Mouse (Mus musculus) CH12F3 (cell line): ENCODE results near the gene Gm10188.

Source experiments
- in situ Hi-C: fragments of 300-500 bp; cut with MboI; formaldehyde crosslinking; loops from 2 replicates; pipeline ENCODE4 v1.14.3; 2020; ENCODE audit warnings: low sequenced_read_pairs

The Gm10188 gene

GRCm38 (mm10) chr1:132226297-132227080 is 3.1 kb downstream of the Gm10188 start:
- in situ Hi-C loops, result no loop called here

DNA sequence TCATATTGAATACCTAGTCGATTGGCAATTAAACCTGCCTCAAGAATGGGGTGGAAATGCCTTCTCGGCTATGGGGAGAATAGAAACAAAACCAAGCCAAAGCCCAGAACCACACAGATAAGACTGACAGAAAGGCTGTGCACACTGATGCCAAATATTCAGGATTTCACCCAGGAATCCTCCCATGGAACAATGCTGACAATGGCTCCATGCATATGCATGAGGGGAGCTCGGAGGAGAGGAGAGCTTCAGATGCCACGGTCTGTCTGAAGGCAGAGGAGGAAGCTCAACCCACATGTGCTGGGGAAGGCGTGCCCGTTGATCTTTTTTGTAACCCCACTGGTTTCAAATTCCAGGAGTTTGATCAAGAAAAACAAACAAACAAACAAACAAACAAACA is 7.4 kb downstream of the Gm10188 start:
- in situ Hi-C loops, result no loop called here

GRCm38 (mm10) chr1:132221627-132222026 is 7.9 kb downstream of the Gm10188 start:
- in situ Hi-C loops, result no loop called here

DNA sequence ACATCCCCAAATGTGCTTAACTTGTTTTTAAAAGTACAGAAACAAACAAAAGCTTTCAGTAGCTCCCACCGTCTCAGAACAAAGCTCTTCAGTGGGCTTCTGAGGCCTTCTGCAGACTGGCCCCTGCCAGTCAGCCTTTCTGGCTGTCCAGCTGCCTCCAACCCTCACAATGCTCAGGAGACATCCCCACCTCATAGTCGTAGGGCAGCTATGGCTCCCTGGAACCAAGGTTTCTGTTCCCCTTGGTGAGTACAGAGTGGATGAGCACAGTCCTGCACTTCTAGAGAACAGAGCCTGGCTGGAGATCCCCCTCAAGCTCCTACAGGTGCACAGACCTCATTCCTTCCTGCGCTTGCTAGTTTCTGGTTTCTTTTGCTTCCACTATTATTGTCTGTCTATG is 13.3 kb downstream of the Gm10188 start:
- in situ Hi-C loops, result no loop called here

DNA sequence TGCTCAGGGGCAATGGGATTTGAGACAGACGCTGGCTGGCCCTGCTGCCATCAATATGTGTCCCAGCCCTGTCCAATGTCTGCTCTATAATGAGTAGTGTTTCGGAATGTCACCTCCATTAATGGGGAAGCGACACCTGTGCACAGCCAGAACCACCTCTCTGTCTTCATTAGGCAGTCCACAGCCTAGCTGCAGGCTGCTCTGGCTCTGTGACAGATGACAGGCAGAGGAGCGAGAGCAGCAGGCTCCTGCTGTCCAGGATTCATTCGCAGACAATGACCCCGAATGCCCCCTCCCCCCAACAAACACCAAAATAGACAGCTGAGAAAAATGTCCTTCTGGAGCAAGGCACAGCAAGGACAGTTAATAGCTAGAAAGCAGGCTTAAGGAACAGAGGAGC is 16.5 kb downstream of the Gm10188 start:
- in situ Hi-C loops, result no loop called here

GRCm38 (mm10) chr1:132212218-132212617 is 17.3 kb downstream of the Gm10188 start:
- in situ Hi-C loops, result no loop called here

DNA sequence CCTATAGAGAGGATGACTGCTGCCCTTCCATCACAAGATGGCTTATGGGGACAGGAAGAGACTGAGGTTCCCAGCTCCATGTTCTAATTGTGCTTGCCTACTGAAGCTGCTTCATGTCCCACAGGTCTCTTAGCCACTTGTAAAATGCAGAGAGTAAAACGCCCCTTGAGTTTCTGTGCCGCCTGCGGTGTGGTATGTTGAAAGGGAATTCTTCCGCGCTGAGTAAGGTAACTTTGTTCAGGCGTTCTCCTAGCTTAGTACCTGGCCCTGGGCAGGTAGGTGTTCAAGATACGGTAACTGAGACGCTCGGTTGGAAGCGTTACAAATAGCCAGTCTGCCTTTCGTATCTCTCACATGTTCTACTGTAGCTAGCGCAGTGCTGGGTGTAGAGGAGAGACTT is 17.9 kb downstream of the Gm10188 start:
- in situ Hi-C loops, result no loop called here

DNA sequence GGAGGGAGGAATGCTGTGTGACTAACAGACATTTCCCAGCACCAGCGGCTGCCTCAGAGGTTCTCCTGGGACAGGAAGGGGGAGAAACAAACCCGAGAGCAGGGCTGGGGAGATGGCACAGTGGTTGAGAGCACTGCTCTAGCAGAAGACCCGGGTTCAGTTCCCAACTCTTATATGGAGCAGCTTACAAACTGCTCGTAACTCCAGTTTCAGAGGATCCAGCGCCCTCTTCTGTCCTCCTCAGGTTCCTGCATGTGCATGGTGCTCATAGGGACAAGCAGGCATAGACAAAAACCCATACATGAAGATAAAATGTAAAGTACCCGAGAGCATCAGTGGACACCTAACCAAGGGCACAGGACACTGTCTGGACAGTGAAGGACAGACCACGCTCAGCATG is 18.6 kb downstream of the Gm10188 start:
- in situ Hi-C loops, result no loop called here

- in situ Hi-C loops, result no loop called here
Measured at GRCm38 (mm10) chr1:132209400-132209799, 20.2 kb downstream of the Gm10188 start.

DNA sequence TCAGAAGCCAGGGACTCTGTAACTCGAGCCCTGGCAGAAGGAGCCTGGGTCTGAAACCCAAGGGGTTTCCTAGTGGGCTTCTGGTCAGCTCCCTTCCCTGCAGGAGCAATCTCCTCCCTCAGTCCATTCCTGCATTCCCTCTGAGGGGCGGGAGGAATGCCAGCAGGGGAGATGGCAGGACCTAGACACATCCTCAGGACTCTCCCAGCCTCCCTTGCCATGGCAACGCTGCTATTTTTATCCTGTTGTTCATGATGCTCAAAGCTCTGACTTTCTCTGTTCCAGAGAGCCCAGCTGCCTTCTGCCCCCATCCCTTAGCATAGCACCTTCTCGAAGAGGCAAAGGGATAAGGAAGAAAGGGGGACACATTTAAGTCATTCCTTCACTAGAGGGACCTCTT is 21.4 kb downstream of the Gm10188 start:
- in situ Hi-C loops, result no loop called here

GRCm38 (mm10) chr1:132206828-132207227 is 22.7 kb downstream of the Gm10188 start:
- in situ Hi-C loops, result no loop called here

DNA sequence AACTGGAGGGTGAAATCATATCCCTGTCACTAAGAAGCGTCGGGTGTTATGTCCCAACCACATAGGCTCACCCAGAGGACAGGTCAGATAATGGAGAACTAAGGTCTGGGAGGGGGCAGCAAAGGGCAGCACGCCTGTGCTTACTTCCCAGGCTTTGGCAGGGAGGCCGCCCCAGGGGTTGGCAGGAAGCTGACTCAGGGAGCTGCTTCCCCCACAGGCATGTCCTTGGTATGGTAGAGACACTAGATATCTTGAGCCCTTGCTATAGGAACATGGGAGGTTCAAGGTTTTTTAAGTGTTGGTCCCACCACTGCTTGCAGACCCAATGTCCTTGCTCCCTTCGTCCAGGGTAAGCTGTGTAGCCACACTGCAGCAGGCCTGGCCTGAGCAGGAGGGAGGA is 23.6 kb downstream of the Gm10188 start:
- in situ Hi-C loops, result no loop called here

DNA sequence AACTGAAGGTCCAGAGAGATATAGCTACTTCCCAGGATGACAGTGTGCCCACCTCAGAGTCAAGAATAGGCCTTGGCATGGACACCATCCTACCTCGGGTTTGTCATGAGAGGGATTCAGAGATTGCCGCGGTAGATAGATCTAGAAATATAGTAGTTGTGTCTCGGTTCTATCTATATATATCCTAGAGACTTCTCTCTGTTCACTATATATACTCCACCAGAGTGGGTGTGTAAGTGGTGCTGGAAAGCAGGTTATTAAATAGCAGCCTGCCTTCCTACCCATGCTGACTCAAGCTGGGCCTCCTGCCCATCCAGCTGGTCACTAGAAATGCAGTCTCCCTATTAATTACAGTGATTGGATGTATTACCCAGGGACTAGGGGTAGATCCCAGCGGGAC is 26.8 kb downstream of the Gm10188 start:
- in situ Hi-C loops, result no loop called here

- in situ Hi-C loops, result no loop called here
Measured at GRCm38 (mm10) chr1:132201936-132202335, 27.6 kb downstream of the Gm10188 start.

- in situ Hi-C loops, result no loop called here
Measured at GRCm38 (mm10) chr1:132201511-132201860, 28.1 kb downstream of the Gm10188 start.

DNA sequence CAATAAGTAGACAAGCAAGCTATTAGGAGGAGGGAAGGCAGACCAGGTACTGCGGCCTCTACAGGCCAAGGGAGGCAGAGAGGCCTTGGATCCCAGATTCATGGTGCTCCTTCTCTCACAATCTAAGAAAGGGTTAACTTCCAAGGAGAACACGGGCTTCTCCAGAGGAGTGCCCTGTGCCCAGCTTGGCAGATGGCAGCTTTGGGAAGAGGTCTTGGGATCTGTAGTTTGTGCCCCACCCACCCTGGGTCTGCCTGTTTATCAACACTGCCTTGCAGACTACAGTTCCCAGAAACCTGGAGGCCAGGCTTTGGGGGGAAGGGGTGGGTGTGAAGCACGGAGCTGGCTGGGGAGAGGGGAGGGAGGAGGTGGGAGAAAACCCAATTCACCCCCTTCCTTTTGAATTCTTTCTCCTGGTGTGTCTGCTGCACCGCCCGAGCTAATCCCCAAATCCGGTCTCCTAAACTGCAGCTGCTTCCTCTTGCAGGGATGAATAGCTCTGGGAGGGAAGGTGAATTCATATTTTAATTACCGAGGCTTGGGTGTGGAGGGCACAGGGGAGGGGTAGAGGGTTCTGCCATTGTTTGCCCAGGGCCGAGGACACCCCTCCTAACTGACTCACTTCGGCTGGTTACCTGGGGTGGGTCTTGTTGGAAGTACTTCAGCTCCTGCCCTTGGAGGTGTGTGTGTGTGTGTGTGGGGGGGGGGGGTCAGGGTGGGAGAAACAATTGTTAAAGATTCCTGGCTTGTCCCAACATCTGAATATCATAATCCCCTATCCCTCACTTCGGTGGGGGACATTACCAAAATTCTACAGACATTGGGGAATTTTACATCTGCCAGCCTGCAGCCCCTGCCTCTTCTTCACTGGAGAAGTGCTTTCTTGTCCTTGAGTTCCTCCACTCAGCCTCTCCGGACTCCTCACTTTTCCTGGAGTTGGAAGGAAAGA is 28.7 kb downstream of the Gm10188 start:
- in situ Hi-C loops, result no loop called here

- in situ Hi-C loops, result no loop called here
Measured at GRCm38 (mm10) chr1:132199934-132200333, 29.6 kb downstream of the Gm10188 start.

DNA sequence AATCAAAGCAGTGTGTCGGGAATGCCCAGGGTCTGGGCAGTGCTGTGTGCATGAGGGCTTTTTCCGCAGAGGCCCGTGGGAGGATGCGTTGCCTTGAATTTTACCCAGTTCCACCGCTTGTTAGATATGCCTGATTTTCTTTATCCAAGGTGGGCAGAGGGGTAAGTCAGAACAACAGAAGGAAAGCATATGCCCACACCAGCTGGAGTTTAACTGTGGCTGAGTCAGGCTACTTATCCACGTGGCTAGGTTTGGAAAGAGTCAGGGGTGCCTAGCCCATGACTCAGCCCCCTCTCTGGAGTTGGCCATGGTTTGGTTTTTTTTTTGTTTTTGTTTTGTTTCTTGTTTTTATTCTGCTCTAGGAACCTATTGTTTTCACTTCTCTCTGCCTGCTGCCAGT is 30.3 kb downstream of the Gm10188 start:
- in situ Hi-C loops, result no loop called here

DNA sequence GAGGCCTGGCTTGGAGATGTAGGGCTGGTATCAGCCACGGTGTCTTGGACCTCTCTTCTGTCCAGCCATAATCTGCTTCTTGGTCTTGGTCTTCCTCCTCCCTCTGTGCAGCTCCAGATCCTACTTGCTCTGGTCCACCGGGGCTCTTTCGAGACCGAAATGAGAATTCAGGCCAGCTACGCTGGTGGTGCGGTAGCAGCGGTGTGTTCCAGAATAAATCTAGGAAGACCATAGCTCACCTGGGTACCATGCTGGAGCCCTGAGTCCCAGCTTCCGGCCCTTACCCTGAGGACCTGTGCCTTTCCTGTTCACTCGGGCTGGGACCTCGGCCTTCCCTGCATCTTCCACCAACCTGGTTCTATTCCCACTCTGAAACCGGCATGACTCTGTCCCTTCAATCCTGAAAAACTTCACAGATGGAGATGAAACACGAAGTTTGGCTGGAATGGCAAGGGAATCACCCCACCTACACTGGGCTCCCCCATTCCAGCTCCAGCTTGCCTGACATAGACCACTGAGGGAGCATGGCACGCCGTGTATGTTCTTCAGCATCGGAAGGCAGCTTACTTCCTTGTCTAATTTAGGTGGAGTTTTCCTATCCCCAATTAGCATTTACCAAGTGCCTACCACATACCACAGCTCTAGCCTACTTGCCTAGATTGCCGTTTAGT is 31.0 kb downstream of the Gm10188 start:
- in situ Hi-C loops, result no loop called here

GRCm38 (mm10) chr1:132197666-132198065 is 31.9 kb downstream of the Gm10188 start:
- in situ Hi-C loops, result no loop called here

DNA sequence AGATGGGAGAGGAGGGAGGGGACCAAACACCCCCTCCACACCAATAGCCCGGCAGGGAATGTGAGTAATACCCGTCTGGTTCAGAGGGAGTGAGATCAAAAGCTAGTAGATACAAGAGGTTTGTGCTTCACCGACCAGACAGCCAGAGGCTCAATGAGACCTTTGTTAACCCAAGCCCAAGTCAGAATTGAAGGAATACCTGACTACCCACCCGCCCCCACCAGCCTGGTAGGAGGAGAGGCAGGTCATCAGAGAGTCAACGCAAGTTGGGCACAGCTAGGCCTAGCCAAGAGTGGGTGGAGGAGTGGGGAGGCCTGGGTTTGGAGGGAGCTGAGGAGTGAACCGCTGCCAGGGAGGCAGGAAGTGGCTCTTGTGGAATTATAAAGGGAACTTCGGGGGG is 33.2 kb downstream of the Gm10188 start:
- in situ Hi-C loops, result no loop called here

GRCm38 (mm10) chr1:132195681-132196080 is 33.9 kb downstream of the Gm10188 start:
- in situ Hi-C loops, result no loop called here
